Comparison of ENCODE assay signal across 23 mouse cellular contexts in the genomic region with DNA sequence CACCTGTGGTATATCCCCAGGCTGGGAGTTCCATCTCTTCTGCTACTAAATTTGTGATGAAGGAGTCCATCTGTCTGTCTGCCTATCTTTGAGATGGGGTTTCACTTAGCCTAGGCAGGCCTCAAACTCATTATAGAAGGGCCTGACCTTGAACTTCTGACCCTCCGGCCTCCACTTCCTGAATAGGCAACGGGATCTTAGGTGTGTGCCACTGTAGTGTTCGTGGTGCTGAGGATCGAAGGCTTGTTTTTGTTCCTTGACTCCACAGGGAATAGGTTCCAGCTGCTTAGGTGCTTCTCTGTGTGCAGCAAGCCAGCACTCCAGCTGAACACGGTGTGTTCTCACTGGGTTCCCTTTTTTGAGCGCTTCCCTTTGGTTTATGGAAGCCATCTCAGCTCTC. TPM values are rescaled to one million over a fixed set of nuclear protein-coding genes. Genes with fewer than 3 reads are reported as not detected.
"Had no signal": no experiment of that assay in that cellular context is flagged by ENCODE, and none has a peak within 500 bp of the region (broad histone marks: within the 10 kb centered on the region; RNA-seq: fewer than 3 reads in every experiment).

No protein-coding gene starts in this region.

- H3K27ac ChIP-seq: midbrain, embryonic 10.5 days; midbrain, embryonic 12.5 days; neural tube, embryonic 13.5 days; neural tube, embryonic 15.5 days had no signal

- H3K4me1 ChIP-seq: midbrain, embryonic 10.5 days; midbrain, embryonic 12.5 days; neural tube, embryonic 13.5 days; neural tube, embryonic 15.5 days had no signal

- H3K4me3 ChIP-seq: midbrain, embryonic 10.5 days; midbrain, embryonic 12.5 days; myocyte; neural tube, embryonic 13.5 days; neural tube, embryonic 15.5 days had no signal

- DNase-seq: lung, adult 18-20 months; lung, embryonic 14.5 days; lung, postnatal 10 days; lung, postnatal 4 days; midbrain, embryonic 14.5 days; retina, postnatal 1 day; right cerebral cortex, adult 18-20 months; right cerebral cortex, postnatal 25 days; right cerebral cortex, postnatal 4 days; spleen, adult 18-20 months; thymus, adult 18-20 months; thymus, postnatal 14 days; thymus, postnatal 36 days had no signal

- H3K9me3 ChIP-seq: midbrain, embryonic 10.5 days; midbrain, embryonic 12.5 days; neural tube, embryonic 13.5 days; neural tube, embryonic 15.5 days had no signal

- H3K9ac ChIP-seq: lung, embryonic 14.5 days; midbrain, embryonic 12.5 days; neural tube, embryonic 13.5 days; neural tube, embryonic 15.5 days had no signal

- H3K36me3 ChIP-seq: midbrain, embryonic 12.5 days; neural tube, embryonic 13.5 days; neural tube, embryonic 15.5 days had no signal

- H3K27me3 ChIP-seq: midbrain, embryonic 12.5 days; neural tube, embryonic 13.5 days; neural tube, embryonic 15.5 days had no signal

RNA-seq across cellular contexts. Expression of a gene that starts 13.9 kb away (rescaled TPM):
- total RNA-seq: megakaryocyte-erythroid progenitor cell, adult 5-6 weeks had no signal

RNA-seq across cellular contexts. Expression of a gene that starts 36.3 kb away (rescaled TPM):
- total RNA-seq: megakaryocyte, adult 5-6 weeks; megakaryocyte-erythroid progenitor cell, adult 5-6 weeks had no signal
- polyA plus RNA-seq: lung, embryonic 14.5 days; myocyte; small intestine, adult 2 months; stomach, embryonic 14.5 days; thymus, postnatal 0 days had no signal
